Mouse (Mus musculus) liver, embryonic 12.5 days (tissue): ENCODE data around the gene Spns2. TPM values are rescaled to one million over a fixed set of nuclear protein-coding genes. Genes with fewer than 3 reads are reported as not detected.

ENCODE experiments used
- ATAC-seq: fragments of 200-750 bp; cut with Nextera tagmentation; 2 replicates; pipeline ENCODE4 v1.8.0; 2017; ENCODE audit warnings: moderate number of reproducible peaks, mild to moderate bottlenecking, moderate library complexity
- H3K27ac ChIP-seq: fragments of 300-500 bp; sonication (generic); 2 replicates; pipeline ENCODE4 v1.5.1; 2016; ENCODE audit warnings: mild to moderate bottlenecking
- H3K27me3 ChIP-seq: fragments of 300-500 bp; sonication (generic); replicated peaks from 2 replicates; pipeline ENCODE4 v1.6.1; 2016; ENCODE audit warnings: mild to moderate bottlenecking, moderate library complexity
- H3K36me3 ChIP-seq: fragments of 300-500 bp; sonication (generic); 2 replicates; pipeline ENCODE4 v1.6.1; 2016; ENCODE audit warnings: mild to moderate bottlenecking, moderate library complexity
- H3K4me1 ChIP-seq: fragments of 300-500 bp; sonication (generic); 2 replicates; pipeline ENCODE4 v1.6.1; 2016
- H3K4me2 ChIP-seq: fragments of 300-500 bp; sonication (generic); 2 replicates; pipeline ENCODE4 v1.6.1; 2016; ENCODE audit warnings: mild to moderate bottlenecking, moderate library complexity
- H3K4me3 ChIP-seq: fragments of 300-500 bp; sonication (generic); 2 replicates; pipeline ENCODE4 v1.5.1; 2016; ENCODE audit warnings: mild to moderate bottlenecking, moderate library complexity
- H3K9ac ChIP-seq: fragments of 300-500 bp; sonication (generic); 2 replicates; pipeline ENCODE4 v1.6.1; 2016; ENCODE audit warnings: mild to moderate bottlenecking, moderate library complexity
- H3K9me3 ChIP-seq: fragments of 300-500 bp; sonication (generic); replicated peaks from 2 replicates; pipeline ENCODE4 v1.6.1; 2016; ENCODE audit warnings: mild to moderate bottlenecking, moderate library complexity
- WGBS: fragments of 180-500 bp; shearing (Covaris S2); methylation state at CpG from one replicate; pipeline ENCODE4 v1.1.7; 2016; ENCODE audit not compliant: insufficient replicate concordance; 5-methylcytosine and 5-hydroxymethylcytosine counted together
- polyA plus RNA-seq: library from polyadenylated mRNA; unstranded; fragments of >200 nt; fragmentation: Nextera tagmentation; extraction: Ambion mirVana; gene quantifications from 2 replicates; pipeline ENCODE4 v1.2.1, GENCODE M21; 2016

Spns2 gene
- polyA plus RNA-seq = 11.1 and 11.7 TPM in 2 replicates

GRCm38 (mm10) chr11:72489881-72490301 lies at the start of gene Spns2:
TSS of gene Spns2 (minus strand) at chr11:72489904.
- peaks cover 25% of the 10 kb centered on the region for H3K27me3 ChIP-seq
- no peaks in the 10 kb centered on the region for H3K36me3 ChIP-seq
- H3K9me3 ChIP-seq = no peaks in the 10 kb centered on the region
- ATAC-seq = peak; percentile 84
- peak within 1 kb of the TSS; percentile 96 for H3K4me2 ChIP-seq
- 3% methylated on average over 42 of the region's 42 CpGs for WGBS
- peak within 1 kb of the TSS; percentile 66 for H3K9ac ChIP-seq
- H3K4me3 ChIP-seq = peak within 1 kb of the TSS; percentile 70
- peaks cover 56% of the 10 kb centered on the region for H3K4me1 ChIP-seq
- H3K27ac ChIP-seq = peak within 1 kb of the TSS; percentile 64; the same call in 1 of the 2 replicates

GRCm38 (mm10) chr11:72538811-72539210 lies 49.1 kb upstream of the Spns2 start:
- Histone ChIP-seq H3K9me3 (0 out of 2 replicates have a peak, but pooled peaks cover 3% of the 10 kb centered on the region), H3K4me2 (no peak overlapping the region), H3K4me3 (no peak overlapping the region), H3K36me3 (no peaks in the 10 kb centered on the region), H3K27ac (no peak overlapping the region), H3K4me1 (no peaks in the 10 kb centered on the region; the same call in 1 of the 2 replicates), H3K27me3 (no peaks in the 10 kb centered on the region), H3K9ac (no peak overlapping the region)
- WGBS = 78% methylated on average over 7 of the region's 7 CpGs
- ATAC-seq = no peak

- ATAC-seq = no peak
- no peak overlapping the region for H3K4me3 ChIP-seq
- H3K4me1 ChIP-seq = no peaks in the 10 kb centered on the region; the same call in 1 of the 2 replicates
- no peak overlapping the region for H3K27ac ChIP-seq
- H3K9me3 ChIP-seq = 0 out of 2 replicates have a peak, but pooled peaks cover 3% of the 10 kb centered on the region
- no peaks in the 10 kb centered on the region for H3K27me3 ChIP-seq
- WGBS = 56% methylated on average over 8 of the region's 8 CpGs
- no peak overlapping the region for H3K4me2 ChIP-seq
- H3K9ac ChIP-seq = no peak overlapping the region
- no peaks in the 10 kb centered on the region for H3K36me3 ChIP-seq
Observed at GRCm38 (mm10) chr11:72538037-72538755, 48.5 kb upstream of the Spns2 start.

GRCm38 (mm10) chr11:72537503-72537902 lies 47.8 kb upstream of the Spns2 start:
- no peak for ATAC-seq
- H3K27me3 ChIP-seq = no peaks in the 10 kb centered on the region
- WGBS = 82% methylated on average over 2 of the region's 2 CpGs

GRCm38 (mm10) chr11:72535519-72535918 lies 45.8 kb upstream of the Spns2 start:
- Histone ChIP-seq H3K4me3 (no peak overlapping the region), H3K27me3 (no peaks in the 10 kb centered on the region), H3K4me2 (no peak overlapping the region), H3K9ac (no peak overlapping the region), H3K36me3 (no peaks in the 10 kb centered on the region), H3K27ac (no peak overlapping the region), H3K4me1 (no peaks in the 10 kb centered on the region; the same call in 1 of the 2 replicates), H3K9me3 (0 out of 2 replicates have a peak, but pooled peaks cover 3% of the 10 kb centered on the region)
- no peak for ATAC-seq
- WGBS = 74% methylated on average over 3 of the region's 3 CpGs

More at GRCm38 (mm10) chr11:72537503-72537902, 47.8 kb upstream of the Spns2 start:
- H3K36me3 ChIP-seq = no peaks in the 10 kb centered on the region
- H3K9ac ChIP-seq = no peak overlapping the region
- 0 out of 2 replicates have a peak, but pooled peaks cover 3% of the 10 kb centered on the region for H3K9me3 ChIP-seq
- H3K4me2 ChIP-seq = no peak overlapping the region
- H3K4me1 ChIP-seq = no peaks in the 10 kb centered on the region; the same call in 1 of the 2 replicates
- H3K4me3 ChIP-seq = no peak overlapping the region
- H3K27ac ChIP-seq = no peak overlapping the region

GRCm38 (mm10) chr11:72532890-72533289 lies 43.2 kb upstream of the Spns2 start:
- 0 out of 2 replicates have a peak, but pooled peaks cover 3% of the 10 kb centered on the region for H3K9me3 ChIP-seq
- 67% methylated on average over 3 of the region's 3 CpGs for WGBS
- H3K36me3 ChIP-seq = no peaks in the 10 kb centered on the region
- H3K27ac ChIP-seq = no peak overlapping the region
- no peaks in the 10 kb centered on the region for H3K4me1 ChIP-seq
- H3K9ac ChIP-seq = no peak overlapping the region
- ATAC-seq = no peak
- H3K4me2 ChIP-seq = no peak overlapping the region
- no peaks in the 10 kb centered on the region for H3K27me3 ChIP-seq
- no peak overlapping the region for H3K4me3 ChIP-seq

GRCm38 (mm10) chr11:72531632-72532031 lies 41.9 kb upstream of the Spns2 start:
- no peak overlapping the region for H3K4me2 ChIP-seq
- 0 out of 2 replicates have a peak, but pooled peaks cover 3% of the 10 kb centered on the region for H3K9me3 ChIP-seq
- H3K27ac ChIP-seq = no peak overlapping the region
- no peak overlapping the region for H3K9ac ChIP-seq
- no peaks in the 10 kb centered on the region for H3K36me3 ChIP-seq
- 79% methylated on average over 1 of the region's 1 CpGs for WGBS
- no peak overlapping the region for H3K4me3 ChIP-seq
- ATAC-seq = no peak
- no peaks in the 10 kb centered on the region for H3K27me3 ChIP-seq
- no peaks in the 10 kb centered on the region for H3K4me1 ChIP-seq

GRCm38 (mm10) chr11:72531144-72531543 lies 41.4 kb upstream of the Spns2 start:
- ATAC-seq = no peak
- Histone ChIP-seq H3K36me3 (no peaks in the 10 kb centered on the region), H3K4me2 (no peak overlapping the region), H3K4me1 (no peaks in the 10 kb centered on the region), H3K27me3 (no peaks in the 10 kb centered on the region), H3K9ac (no peak overlapping the region), H3K9me3 (0 out of 2 replicates have a peak, but pooled peaks cover 3% of the 10 kb centered on the region), H3K4me3 (no peak overlapping the region), H3K27ac (no peak overlapping the region)
- 76% methylated on average over 5 of the region's 5 CpGs for WGBS

- Histone ChIP-seq H3K36me3 (no peaks in the 10 kb centered on the region), H3K4me1 (no peaks in the 10 kb centered on the region), H3K4me2 (no peak overlapping the region), H3K27me3 (no peaks in the 10 kb centered on the region), H3K9me3 (no peaks in the 10 kb centered on the region), H3K27ac (no peak overlapping the region), H3K4me3 (no peak overlapping the region), H3K9ac (no peak overlapping the region)
- WGBS = 75% methylated on average over 4 of the region's 4 CpGs
- no peak for ATAC-seq
Observed at GRCm38 (mm10) chr11:72526190-72526589, 36.5 kb upstream of the Spns2 start.

- Histone ChIP-seq H3K27me3 (no peaks in the 10 kb centered on the region), H3K9me3 (no peaks in the 10 kb centered on the region), H3K27ac (no peak overlapping the region), H3K4me2 (no peak overlapping the region), H3K36me3 (no peaks in the 10 kb centered on the region), H3K4me3 (no peak overlapping the region), H3K9ac (no peak overlapping the region), H3K4me1 (no peaks in the 10 kb centered on the region)
- 51% methylated on average over 4 of the region's 4 CpGs for WGBS
- no peak for ATAC-seq
Observed at GRCm38 (mm10) chr11:72523711-72524110, 34.0 kb upstream of the Spns2 start.

GRCm38 (mm10) chr11:72522616-72523041 lies 32.9 kb upstream of the Spns2 start:
- H3K4me1 ChIP-seq = no peaks in the 10 kb centered on the region
- H3K27ac ChIP-seq = no peak overlapping the region
- H3K36me3 ChIP-seq = no peaks in the 10 kb centered on the region
- H3K9ac ChIP-seq = no peak overlapping the region
- WGBS = 80% methylated on average over 5 of the region's 5 CpGs
- no peak for ATAC-seq
- no peak overlapping the region for H3K4me2 ChIP-seq
- no peaks in the 10 kb centered on the region for H3K9me3 ChIP-seq
- no peaks in the 10 kb centered on the region for H3K27me3 ChIP-seq
- H3K4me3 ChIP-seq = no peak overlapping the region
